Mouse (Mus musculus): ENCODE measurements around the gene Serpinb6a. TPM values are rescaled to one million over a fixed set of nuclear protein-coding genes. Genes with fewer than 3 reads are reported as not detected.
"Not testable (repeated sequence)": the region's sequence is repeated elsewhere in the genome, so short reads cannot be mapped to it uniquely, and the experiment has no call there.

Serpinb6a gene
- total RNA-seq, 2 experiments from 2014 or later: 39.9 to 41.1 TPM

DNA sequence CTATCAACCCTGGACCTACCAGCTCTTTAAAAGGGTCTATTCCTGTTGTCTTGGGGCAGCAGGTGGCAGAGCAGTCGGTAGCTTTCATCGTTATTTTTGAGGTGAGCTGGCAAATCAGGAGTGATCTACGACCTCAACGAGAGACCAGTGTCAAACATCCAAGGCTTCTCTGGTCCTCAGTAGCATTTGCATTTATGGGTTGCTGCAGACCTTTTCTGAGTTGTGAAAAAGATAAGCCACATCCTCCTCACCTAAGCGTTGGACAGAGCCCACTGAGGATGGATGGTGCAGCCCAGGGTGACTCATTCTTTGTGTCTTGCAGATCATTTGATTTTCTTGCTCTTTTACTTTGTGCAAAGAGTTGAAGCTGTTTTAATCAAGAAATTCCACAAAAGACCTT, 464 bp upstream of the Serpinb6a start:
- ATAC-seq (replicated peaks; ENCODE audit: low FRiP score, poor library complexity, severe bottlenecking): peak; percentile 46

DNA sequence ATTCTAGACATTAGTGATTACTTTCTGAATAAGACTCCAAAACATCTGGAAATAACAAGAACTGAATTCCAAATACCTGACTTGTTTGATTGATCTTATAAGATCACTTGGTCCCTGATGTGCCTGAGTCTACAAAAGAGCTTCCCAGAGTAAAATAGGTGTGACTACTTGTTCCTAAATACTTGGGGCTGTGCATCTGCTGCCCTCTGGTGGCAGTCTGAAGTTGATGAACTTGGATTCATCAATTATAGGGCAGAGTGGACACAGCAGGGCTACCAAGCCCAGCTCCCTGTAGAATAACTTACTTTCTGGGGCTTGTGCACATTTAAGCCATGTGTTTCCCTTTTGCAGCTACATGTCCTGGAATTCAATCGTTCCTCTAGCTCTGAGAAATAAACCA, 7.4 kb downstream of the Serpinb6a start:
- ATAC-seq (replicated peaks; ENCODE audit: low FRiP score, poor library complexity, severe bottlenecking): peak; percentile 76

DNA sequence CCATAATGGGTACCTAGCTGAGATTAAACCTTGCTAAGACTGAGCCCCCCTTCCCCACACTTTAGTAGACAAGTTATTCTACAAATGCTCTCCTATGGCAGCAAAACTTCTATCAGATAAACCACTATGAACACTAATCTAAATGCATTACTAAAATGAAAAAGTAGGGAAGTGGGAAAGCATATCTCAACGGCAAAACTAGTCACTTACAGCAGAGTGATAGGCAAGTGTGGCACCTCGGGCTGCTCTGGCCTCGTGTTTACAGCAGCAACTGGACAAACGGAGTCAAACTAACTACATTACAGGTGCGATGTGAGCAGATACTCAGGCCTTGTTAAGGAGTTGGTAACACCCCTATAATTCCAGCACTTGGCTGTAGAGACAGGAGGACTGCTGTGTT, 13.0 kb downstream of the Serpinb6a start:
- no peak for ATAC-seq (replicated peaks; ENCODE audit: low FRiP score, poor library complexity, severe bottlenecking)

DNA sequence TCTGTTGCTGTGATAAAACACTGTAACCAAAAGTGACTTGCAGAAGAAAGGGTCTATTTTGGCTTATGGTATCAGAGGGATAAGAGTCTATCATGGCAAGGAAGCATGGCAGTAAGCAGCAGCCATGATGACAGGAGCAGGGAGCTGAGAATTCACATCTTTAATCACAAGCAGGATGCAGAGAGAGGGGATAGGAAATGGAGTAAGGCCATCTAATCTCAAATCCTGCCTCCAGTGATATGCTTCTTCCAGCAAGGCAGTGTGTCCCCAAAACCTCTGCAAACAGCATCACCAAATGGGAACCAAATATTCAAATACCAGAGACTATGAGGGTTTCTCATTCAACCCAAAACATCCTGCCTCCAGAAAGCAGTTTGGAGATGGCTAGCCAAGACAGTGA, 36.0 kb downstream of the Serpinb6a start:
- ATAC-seq (replicated peaks; ENCODE audit: low FRiP score, poor library complexity, severe bottlenecking): no peak

DNA sequence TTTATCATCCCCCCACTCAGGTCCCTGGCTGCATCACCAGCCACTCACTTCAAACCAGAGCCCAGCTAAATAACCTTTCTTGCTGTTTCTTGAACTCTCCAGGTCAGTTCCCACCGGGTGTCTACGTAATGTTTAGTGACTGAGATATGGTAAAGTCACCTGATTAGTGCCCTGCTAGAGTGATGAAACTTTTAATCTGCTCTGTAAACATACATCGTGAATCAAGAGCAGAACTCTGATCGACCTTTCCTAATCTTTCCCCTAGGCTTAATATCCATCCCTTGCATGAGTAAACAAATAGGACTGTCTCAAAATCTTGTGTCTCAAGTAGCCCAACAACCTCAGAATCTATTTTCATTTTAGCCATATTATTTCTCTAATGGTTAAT, 36.6 kb downstream of the Serpinb6a start:
- ATAC-seq (replicated peaks; ENCODE audit: low FRiP score, poor library complexity, severe bottlenecking): no peak

DNA sequence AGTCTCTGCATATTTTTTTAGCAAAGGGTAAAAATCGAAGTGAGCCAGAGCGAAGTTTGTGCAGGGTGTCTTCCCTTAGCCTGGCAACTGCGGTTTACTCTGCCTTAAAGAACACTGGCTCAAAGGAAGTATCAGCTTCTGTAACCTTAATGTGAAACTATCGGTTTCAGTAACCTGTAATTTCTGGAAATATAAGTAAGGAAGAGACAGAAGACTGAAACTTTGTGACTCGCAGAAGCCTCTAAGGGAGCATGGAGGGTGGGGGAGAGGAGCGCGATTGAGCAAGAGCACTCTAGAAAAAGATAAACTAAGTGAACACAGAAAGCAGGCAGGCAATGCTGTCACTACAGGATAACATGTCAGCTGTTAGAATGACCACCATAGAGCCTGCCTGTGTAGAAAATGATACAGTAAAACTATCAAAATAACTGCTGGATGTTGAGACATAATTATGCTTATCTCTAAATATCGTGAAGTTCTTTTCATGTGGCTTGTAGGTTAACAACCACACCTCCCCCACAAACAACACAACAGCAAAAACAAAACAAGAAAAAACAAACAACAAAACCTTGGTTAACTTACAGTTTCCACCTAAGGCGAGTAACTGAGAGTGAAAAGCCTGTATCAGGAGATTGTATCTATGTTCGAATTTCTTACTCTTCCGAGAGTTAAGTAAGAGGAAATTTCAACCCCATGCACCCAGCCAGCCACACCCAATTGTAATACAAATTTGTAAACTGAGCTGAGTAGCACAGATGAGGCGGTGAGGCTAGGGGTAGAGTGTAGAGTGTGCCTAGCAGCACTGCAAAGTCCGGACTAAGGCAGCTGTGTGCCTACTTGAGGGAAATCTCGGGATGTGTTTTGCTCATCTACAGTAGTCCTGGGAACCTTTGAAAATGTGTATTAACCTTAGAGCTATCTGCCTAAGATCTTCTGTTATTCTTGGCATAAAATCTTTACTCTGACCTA, 37.3 kb downstream of the Serpinb6a start:
- peak; percentile 69; the same call in 1 of the 2 replicates for ATAC-seq (replicated peaks; ENCODE audit: low FRiP score, poor library complexity, severe bottlenecking)

DNA sequence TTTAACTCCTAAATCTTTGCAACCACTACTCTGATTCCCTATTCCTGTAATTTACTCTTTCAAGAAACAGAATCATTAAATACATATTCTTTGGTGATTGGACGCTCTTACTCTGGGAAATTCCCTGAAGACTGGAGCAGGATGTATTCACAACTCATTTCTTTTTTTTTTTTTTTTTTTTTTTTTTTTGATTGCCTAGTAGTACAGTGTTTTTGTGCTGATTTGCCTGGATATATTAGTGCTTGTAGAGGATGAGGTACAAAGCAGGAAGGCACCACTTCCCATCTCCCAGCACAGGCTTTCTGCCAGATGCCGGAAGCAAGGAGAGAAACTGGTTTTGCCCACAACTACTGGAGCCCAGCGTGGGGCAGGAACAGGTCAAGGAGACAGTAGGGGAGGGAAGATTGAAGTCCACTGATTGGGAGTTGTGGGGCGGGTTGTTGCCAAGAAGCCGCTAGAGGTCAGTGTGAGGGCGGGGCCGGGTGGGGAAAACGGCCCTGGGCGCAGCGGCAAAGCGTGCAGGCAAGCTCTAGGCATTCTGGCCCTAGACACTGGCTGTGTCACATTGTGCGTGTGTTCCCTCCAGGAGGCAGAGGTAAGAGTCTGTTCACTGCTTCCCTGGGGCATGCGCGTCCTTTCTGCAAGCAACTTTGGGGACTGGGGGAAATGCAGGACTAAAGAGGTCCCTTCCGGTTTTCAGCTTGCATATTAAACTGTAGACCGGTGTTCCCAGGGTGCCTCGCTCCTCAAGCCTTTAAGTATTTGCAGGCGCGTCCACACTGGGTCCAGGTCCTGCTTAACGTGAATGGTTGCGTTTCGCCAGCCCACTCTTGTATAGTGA, 38.2 kb downstream of the Serpinb6a start, which contains the start of gene Nqo2:
Nqo2 (plus strand) TSS at position 482 of the 841 bp plus-strand sequence.
- ATAC-seq (replicated peaks; ENCODE audit: low FRiP score, poor library complexity, severe bottlenecking): peak; percentile 87

DNA sequence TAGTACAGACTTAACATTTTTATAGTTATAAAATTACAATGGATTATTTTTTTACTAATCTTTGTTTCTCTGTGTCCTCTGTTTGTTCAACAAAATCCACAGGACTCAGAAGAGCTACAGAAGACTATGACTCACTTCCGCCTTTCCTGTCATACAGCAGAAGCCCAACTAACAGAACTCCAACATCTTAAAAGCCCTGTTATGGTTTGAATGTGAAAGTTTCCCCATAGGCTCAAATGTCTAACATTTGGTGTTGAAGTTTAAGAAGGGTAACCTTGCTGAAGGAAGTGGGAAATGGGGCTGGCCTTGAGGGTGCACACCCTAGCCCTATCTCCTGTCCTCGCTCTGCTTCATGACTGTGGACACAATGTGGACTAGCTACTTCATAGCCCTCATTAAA, 42.8 kb downstream of the Serpinb6a start:
- no peak for ATAC-seq (replicated peaks; ENCODE audit: low FRiP score, poor library complexity, severe bottlenecking)

DNA sequence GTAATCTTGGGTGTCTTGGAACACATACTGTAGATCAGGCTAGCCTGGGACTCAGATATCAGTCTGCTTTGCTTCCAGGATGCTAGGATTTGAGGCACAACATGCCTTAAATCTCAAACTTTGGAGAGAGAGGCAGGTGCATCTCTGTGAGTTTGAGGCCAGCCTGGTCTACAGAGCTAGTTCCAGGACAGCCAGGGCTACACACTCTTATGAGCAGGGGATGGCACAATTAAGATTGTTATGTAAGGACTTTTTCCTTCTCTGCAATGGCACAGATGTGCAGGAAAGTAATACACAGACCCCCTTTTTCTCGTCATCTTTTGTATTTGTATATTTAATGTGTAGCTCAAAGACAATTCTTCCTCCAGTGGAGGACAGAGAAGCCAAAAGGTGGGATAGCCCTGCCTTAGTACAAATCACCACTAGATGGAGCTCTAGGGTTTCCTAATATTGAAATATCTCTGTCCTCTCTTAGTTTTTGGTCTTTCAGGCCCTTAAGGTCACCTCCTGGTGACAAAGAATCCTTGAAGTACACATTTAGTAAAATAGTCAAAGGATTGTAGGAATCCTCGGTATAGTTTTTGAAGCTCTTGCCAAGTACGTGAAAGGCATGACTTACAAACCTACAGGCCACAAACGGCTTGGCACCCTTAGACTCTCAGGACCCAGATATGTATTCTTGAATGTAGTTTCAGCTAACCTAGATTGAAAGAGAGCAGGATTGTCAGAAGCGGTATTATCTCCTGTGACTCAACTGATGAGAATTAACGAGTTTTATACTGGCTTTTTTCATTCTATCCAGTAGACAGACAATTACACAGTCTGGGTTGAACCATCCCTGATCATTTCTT, 45.8 kb downstream of the Serpinb6a start:
- 0 out of 2 replicates have a peak, but pooled peaks have one; percentile 65 for ATAC-seq (replicated peaks; ENCODE audit: low FRiP score, poor library complexity, severe bottlenecking)

DNA sequence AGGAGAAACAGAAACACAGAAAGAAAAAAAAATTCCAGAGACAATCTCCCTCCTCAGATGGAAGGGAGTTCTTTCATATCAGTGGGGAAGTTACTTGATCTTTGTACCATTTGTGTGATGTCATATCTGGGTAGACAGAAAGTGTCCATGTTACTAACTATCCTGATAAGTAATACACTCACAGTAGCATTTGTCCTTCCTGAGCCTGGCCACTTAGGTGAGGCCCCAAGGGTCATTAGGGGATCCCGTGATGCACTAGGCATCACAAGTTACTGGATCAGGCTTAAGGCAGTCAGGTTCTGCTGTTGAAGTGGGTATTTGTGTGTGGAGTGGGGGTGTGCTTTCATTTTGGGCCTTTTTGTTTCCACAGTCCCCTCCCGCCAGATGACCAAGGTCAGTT, 49.6 kb downstream of the Serpinb6a start:
- ATAC-seq (replicated peaks; ENCODE audit: low FRiP score, poor library complexity, severe bottlenecking): no peak

DNA sequence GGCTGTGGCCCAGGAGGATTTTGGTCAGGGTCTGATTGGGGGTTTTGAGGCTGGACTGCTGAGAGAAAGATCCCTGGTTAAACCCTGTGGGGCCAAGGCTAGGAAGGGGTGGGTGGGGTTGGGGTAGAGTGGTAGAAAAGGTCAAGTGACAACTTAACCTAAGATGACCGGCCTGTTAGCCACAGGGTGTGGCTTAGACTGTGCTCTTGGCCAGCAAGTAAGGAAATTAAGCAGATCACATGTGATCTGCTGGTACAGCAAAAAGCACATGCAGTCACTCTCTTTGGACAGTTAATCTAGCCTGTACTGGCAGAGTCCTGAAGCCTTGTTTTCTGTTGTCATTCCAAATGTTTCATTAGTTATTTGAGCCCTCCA, 50.5 kb downstream of the Serpinb6a start:
- ATAC-seq (replicated peaks; ENCODE audit: low FRiP score, poor library complexity, severe bottlenecking): no peak

DNA sequence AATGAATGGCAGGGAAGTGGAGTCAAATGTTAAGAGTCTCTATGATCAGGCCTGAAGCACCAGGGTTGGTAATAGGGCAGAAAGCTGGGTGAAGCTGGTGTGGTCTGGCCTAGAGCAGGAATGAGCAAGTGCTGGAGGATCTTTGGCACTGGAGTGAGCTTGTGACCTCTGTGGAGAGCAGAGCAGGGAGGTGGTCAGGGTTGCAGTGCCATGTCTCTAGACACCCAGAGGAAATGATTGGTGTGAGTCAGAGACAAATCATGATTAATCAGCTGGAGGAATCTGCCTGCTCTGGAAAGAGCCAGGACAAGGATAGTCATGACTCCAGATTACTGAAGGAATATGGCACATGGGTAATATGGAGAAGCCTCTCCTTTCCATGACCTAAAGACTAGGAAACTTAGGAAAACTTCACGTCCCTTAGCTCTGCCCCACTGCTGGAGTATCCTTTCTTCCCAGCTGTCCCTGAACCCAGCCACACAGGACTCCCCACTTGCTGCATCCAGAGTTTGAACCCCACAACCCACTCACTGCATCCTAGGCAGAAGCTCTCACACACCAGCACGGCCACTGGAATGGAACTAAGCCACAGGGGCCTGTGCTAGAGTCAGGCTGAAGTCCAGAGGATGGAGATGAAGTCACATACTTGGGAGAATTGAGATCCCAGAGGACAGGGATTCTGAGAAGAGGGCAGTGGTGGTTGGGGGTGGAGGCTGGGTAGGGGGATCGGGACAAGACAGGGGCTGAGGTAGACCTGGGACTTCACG, 51.1 kb downstream of the Serpinb6a start:
- ATAC-seq (replicated peaks; ENCODE audit: low FRiP score, poor library complexity, severe bottlenecking): no peak

DNA sequence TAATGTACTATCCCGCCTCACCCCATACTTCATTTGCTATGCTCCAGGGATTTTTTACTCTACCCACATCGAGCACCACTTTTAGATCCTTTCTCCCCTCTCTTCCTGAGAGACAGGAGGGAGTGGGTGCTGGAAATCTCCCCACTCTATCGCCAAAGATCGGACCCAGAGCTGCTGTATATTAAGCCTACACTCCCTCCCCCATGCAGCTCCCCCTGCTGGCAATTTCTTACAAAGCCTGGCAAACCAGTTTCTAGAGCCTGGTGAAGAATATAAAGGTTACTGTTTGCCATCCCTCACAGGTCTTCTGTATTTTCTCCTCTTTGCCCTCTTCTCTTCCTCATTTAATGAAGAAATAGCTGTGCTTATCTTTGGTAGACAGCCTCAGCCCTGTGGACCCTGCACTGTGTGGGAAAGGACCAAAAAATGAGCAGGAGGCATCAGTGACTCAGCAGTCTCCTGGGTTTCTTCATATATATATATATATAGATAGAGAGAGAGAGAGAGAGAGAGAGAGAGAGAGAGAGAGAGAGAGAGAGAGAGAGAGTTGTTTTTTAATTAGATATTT, 60.3 kb downstream of the Serpinb6a start:
- ATAC-seq (replicated peaks; ENCODE audit: low FRiP score, poor library complexity, severe bottlenecking): no peak

DNA sequence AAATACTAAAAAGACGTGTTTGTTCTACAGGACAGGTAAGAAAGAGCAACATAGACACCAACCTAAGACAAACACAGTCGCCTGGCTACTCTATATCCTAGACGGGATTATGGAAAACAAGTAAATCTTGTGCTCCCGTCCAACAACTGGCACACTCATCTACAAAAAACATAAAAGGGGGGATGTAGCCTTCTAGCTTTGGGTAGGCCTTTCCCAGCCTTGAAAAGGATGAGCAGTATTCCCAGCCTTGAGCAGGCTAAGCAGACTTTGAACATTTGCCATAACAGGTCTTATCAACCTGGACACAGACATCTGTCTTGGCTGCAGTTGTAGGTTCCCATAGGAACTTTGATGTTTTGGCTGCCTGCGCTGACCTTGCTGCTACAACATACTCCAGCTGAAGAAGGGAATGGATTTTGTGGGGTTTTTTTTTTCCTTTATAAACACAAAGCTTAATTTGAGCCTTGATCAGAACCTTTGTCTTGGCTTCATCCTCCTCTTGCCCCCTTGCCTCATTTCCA, 61.2 kb downstream of the Serpinb6a start:
- ATAC-seq (replicated peaks; ENCODE audit: low FRiP score, poor library complexity, severe bottlenecking): no peak

DNA sequence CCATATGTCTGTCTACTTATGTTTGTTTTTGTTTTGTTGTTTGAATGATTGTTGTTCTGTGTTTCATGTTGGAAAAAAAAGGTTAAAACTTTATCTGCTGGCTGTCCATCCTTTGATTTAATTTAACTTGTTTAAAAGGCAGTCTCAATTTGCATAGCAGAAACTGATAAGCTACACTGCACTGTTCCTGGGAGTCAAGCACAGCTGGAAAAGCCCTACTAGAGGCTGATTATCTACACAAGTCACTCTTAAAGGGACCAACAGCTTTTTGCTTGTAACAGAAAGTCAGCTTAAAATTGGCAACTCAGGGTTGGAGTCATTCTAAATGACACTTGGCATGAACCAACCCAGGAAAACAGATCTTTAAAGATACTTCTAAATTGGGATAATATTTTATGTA, 65.0 kb downstream of the Serpinb6a start:
- not testable (repeated sequence) for ATAC-seq (replicated peaks; ENCODE audit: low FRiP score, poor library complexity, severe bottlenecking)

DNA sequence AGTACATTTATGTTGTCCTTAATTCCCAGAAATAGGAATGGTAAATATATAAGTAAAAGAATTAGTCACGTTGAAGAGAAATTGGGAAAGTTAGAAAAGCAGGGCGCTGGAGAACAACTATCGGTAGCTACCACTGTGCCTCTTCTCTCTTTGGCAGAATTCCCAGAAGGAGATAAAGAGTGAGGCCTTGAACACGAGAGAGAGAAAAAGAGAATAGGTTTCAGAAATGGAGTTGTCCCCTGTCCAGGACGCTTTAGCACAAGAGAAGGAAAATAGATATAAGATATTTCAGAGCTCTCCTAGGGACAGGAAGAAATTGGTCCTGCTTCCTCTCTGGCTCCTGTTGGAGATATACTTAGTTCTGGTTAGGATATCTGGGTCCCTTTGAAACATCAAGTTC, 65.4 kb downstream of the Serpinb6a start:
- ATAC-seq (replicated peaks; ENCODE audit: low FRiP score, poor library complexity, severe bottlenecking): no peak

DNA sequence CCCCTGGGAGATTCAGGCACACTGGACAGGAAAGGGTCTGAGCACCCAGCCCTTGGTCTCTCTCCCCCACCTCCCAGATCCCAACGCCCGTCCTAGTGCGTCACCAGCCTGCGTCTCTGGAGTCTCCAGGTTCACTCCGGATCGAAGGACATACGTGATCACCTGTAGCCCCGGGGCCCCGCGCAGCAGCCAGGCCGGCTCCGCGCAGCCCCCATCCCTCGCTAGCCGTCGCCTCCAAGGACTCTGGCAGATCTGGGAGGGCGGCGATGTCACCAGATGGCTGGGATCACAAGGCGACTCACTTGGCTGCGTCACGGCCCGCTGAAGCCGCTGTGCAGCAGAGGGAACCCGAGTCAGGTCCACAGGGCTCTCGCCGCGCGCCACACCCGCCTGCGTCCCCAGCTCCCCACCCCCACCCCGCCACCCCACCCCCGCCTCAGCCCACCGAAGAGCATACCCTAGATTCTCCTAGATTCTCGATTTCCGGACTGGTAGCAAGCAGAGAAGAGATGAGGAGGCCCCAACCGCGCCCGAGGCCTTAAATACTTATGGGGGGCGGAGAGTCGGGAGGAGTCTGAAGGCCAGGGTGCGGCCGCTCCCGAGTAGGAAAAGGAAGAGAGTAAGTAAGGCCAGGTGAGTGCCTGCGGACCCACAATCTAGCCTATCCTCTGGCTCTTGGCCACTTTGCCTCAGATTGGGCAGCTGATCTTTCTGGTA, 67.0 kb downstream of the Serpinb6a start:
- ATAC-seq (replicated peaks; ENCODE audit: low FRiP score, poor library complexity, severe bottlenecking): no peak

DNA sequence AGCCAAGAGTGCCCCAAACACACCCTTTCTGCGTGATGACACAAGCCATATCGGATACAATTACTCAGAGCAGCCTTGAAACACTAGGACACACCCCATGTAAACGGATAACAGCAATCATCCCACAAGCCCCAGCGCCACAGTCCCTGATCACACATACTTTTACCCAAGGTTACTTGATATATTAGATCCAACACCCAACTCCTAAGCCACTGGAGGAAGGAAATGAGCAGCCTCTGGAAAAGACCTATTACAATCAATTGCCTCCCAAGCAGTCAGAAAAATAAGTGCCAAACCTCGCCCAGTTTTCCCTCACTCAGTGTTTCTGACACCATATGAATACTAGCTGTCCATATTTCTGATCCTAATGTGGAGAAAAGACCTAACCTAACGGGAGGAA, 67.9 kb downstream of the Serpinb6a start:
- no peak for ATAC-seq (replicated peaks; ENCODE audit: low FRiP score, poor library complexity, severe bottlenecking)
